Mouse (Mus musculus) testis, adult 2 months (tissue): Measurements from ENCODE around the gene Slc38a11. TPM values are rescaled to one million over a fixed set of nuclear protein-coding genes. Genes with fewer than 3 reads are reported as not detected.

Experiments used
- H3K27ac ChIP-seq: fragments of 200-500 bp; 2 replicates; pipeline ENCODE4 v1.5.1; 2012; ENCODE audit warnings: low read depth, low read length; ENCODE audit not compliant: control insufficient read depth, insufficient read depth
- H3K27me3 ChIP-seq: fragments of 200-500 bp; 2 replicates; pipeline ENCODE4 v1.6.1; 2012; ENCODE audit warnings: mild to moderate bottlenecking, low read length, moderate library complexity; ENCODE audit not compliant: control insufficient read depth, insufficient read depth
- H3K36me3 ChIP-seq: fragments of 200-500 bp; 2 replicates; pipeline ENCODE4 v1.6.1; 2012; ENCODE audit warnings: mild to moderate bottlenecking, low read length; ENCODE audit not compliant: control insufficient read depth, insufficient read depth
- H3K4me1 ChIP-seq: fragments of 200-500 bp; 2 replicates; pipeline ENCODE4 v1.6.1; 2012; ENCODE audit warnings: low read length; ENCODE audit not compliant: control insufficient read depth, insufficient read depth
- H3K4me3 ChIP-seq: fragments of 200-500 bp; 2 replicates; pipeline ENCODE4 v1.5.1; 2012; ENCODE audit warnings: low read depth, mild to moderate bottlenecking, low read length, moderate library complexity, mixed read lengths; ENCODE audit not compliant: control insufficient read depth
- CTCF ChIP-seq: fragments of 200-500 bp; IDR thresholded peaks from 2 replicates; pipeline ENCODE4 v1.5.1; 2012; ENCODE audit warnings: low read depth, mild to moderate bottlenecking, inconsistent platforms, low read length, moderate library complexity; ENCODE audit not compliant: control insufficient read depth, insufficient read depth, insufficient replicate concordance
- POLR2A ChIP-seq: fragments of 200-500 bp; IDR thresholded peaks from 2 replicates; pipeline ENCODE4 v1.6.1; 2012; ENCODE audit warnings: low read depth, mild to moderate bottlenecking, inconsistent platforms, low read length, moderate library complexity; ENCODE audit not compliant: control insufficient read depth
- polyA plus RNA-seq: library from polyadenylated mRNA; depleted of rRNA; stranded (reverse); fragments of >200 nt; gene quantifications from 2 replicates; pipeline ENCODE4 v1.2.3, GENCODE M21; 2012

Slc38a11 gene
- polyA plus RNA-seq, 1 experiment, result 0.06 TPM

DNA sequence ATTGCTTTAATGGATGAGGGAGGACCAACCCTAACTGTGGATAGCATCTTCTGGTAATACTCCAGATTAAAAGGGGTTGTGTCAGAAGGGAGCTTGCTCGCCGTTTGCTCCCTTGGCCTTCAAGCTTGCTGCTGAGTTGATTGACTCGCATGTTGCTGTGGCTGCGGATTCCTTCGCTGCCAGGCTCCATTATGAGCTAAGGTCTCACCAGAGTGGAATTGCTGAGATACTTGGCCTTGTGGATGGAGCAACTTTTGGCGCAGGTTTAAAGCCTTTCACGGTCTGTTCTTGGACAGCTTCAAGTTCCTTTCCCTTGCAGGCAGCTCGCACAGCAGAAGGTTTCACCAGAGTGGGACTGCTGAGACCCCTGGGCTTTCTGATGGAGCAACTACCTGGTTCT is 70.4 kb downstream of the Slc38a11 start:
- Histone ChIP-seq H3K4me1 (no peaks in the 10 kb centered on the region), H3K27me3 (no peaks in the 10 kb centered on the region), H3K36me3 (no peaks in the 10 kb centered on the region), H3K27ac (no peak overlapping the region), H3K4me3 (no peak overlapping the region; the same call in 1 of the 2 replicates)
- no peak for TF ChIP-seq POLR2A
- TF ChIP-seq CTCF, result no peak

DNA sequence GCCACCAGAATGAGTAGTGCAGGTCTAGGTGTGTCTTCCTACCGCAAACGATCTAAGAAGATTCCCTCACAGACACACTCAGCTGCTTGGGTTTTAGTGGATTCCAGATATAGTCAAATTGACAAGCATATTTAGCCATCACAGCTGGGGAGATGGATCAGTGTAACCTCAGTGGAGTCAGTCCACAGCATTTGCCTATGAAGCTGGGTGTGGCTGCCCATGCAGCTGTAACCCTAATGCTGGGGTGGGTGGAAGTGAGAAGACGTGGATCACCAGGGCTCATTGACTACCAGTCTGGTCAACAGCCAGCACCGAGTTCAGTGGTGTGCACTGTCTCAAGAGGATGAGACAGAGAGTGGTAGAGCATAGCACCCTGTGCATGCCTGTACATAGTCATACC is 74.1 kb downstream of the Slc38a11 start:
- Histone ChIP-seq H3K27me3 (no peaks in the 10 kb centered on the region), H3K36me3 (no peaks in the 10 kb centered on the region), H3K4me1 (peaks cover 3% of the 10 kb centered on the region; the same call in 1 of the 2 replicates), H3K27ac (no peak overlapping the region), H3K4me3 (no peak overlapping the region)
- TF ChIP-seq CTCF, result no peak
- no peak for TF ChIP-seq POLR2A

DNA sequence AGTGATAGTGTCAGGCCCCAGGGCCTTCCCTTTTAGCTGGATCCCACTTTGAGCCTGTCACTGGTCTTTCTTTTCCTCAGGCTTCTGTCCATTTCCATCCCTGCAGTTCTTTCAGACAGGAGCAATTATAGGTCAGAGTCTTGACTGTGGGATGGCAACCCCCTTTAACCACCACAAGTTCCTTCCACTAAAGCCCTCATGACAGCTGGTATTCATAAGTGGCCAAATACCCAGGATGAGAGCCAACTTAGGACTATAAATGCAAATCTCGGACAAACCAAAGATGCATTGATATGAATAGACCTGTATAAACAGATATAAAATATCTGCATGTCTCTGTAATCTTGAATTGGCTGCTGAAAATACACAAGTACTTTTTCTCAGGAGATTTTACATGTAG is 75.1 kb downstream of the Slc38a11 start:
- H3K4me3 ChIP-seq, result no peak overlapping the region
- H3K27ac ChIP-seq, result no peak overlapping the region
- TF ChIP-seq CTCF (no peak), POLR2A (no peak)
- H3K36me3 ChIP-seq, result no peaks in the 10 kb centered on the region
- peaks cover 3% of the 10 kb centered on the region; the same call in 1 of the 2 replicates for H3K4me1 ChIP-seq
- H3K27me3 ChIP-seq, result no peaks in the 10 kb centered on the region

DNA sequence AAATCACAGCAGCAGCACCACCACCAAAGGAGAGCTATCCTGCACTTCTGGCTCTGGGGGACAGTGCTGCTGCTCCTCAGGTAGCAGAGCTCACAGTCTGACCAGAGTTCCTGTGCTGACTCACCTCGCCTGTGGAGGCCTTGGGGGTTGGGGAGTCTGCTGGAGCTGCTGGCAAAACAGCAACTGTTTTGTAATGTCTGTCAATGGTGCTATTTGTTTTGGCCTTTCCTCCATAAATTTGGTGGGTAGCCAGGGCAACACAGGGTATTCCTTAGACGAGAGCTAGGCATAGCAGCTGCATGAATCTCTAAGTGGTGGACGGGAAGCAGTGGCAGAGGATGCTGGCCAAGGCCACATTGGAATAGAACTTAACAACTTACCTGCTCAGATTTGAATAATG is 78.5 kb downstream of the Slc38a11 start:
- no peak for TF ChIP-seq CTCF
- TF ChIP-seq POLR2A, result no peak

DNA sequence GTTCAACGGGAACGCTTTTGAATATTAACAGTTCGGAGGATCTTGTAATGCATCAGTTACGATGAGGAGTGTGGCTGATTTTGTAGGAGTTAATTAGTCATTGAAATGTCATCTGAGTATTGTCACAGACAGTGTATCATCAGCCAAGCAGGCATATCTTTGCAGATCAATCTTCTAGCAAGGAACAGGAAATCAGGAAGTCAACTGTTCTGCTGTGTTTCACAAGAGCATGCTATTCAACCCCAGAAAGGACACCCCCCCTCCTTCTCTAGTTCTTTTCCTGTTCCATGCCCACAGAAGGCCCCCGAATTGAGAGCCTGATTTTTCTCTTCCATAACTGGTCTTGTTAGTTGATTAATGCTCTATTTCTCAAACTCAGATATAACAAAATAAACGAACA is 80.9 kb downstream of the Slc38a11 start:
- no peaks in the 10 kb centered on the region for H3K36me3 ChIP-seq
- H3K27ac ChIP-seq, result no peak overlapping the region
- TF ChIP-seq POLR2A (no peak), CTCF (no peak)
- no peak overlapping the region for H3K4me3 ChIP-seq
- H3K27me3 ChIP-seq, result no peaks in the 10 kb centered on the region
- peaks cover 3% of the 10 kb centered on the region; the same call in 1 of the 2 replicates for H3K4me1 ChIP-seq

More for the DNA sequence above, 78.5 kb downstream of the Slc38a11 start:
- H3K4me1 ChIP-seq, result peaks cover 3% of the 10 kb centered on the region; the same call in 1 of the 2 replicates
- H3K27ac ChIP-seq, result no peak overlapping the region
- no peak overlapping the region for H3K4me3 ChIP-seq
- no peaks in the 10 kb centered on the region for H3K36me3 ChIP-seq
- no peaks in the 10 kb centered on the region for H3K27me3 ChIP-seq

DNA sequence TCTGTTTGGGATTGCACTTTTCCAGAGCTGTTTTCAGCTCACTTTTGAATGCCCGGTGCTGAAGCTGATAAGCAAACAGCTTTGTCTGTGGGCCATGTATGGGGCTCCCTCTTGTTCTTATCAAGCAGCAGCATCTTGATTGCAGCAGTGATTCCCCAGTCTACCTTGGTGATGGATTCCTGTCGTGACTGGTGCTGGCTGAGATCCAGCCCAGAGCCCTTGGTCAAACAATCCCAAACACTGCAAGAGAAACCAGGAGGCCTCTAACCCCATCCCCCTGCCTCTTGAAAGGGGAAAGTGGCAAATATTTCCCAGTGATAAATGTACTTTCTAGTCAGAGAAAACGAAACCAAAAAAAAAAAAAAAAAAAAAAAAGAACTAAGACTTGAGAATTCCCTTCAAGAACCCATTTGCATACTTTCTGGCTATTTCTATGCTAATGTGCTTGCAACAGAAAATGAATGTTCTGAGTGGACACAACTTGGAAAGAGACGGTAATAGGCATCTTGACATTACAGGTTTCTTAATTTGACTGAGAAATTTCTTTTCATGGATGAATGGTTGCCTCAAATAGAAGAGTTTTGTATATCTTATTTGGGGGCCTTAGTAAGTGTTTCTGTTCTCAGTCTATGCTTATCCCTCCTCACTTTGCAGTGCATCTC is 84.7 kb downstream of the Slc38a11 start:
- no peaks in the 10 kb centered on the region for H3K4me1 ChIP-seq
- H3K27ac ChIP-seq, result no peak overlapping the region
- no peak for TF ChIP-seq CTCF
- TF ChIP-seq POLR2A, result no peak
- H3K36me3 ChIP-seq, result no peaks in the 10 kb centered on the region
- no peaks in the 10 kb centered on the region for H3K27me3 ChIP-seq
- H3K4me3 ChIP-seq, result no peak overlapping the region

DNA sequence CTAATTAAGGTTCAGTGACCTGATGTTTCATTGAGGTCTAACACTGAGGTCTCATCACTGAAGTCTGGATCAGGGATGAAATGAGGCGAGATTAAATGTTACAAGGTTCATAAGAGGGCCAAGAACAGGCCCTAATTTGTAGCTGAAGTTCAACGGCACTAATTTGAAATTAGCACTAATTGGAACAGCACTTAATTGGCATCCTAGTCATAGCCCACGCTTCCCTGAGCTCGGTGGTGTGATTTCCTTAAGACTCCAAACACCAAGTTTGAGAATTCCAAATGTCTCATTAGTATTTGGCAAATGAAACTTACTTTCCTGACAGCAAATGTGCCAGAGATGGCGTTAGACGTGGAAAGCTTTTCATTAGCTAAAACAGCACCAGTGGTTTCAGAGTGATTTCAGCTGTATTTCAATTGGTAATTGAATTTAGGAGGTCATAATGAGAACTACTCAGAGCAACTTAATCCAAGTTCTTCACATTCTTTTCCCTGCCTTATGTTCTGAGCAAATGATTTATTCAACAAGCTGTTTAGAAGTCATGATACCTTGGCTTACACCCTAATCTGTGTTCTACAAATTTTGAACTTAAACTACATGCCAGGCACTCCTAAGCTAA is 88.3 kb downstream of the Slc38a11 start:
- H3K36me3 ChIP-seq, result no peaks in the 10 kb centered on the region
- H3K4me1 ChIP-seq, result no peaks in the 10 kb centered on the region
- H3K4me3 ChIP-seq, result no peak overlapping the region
- TF ChIP-seq CTCF (no peak), POLR2A (no peak)
- H3K27me3 ChIP-seq, result no peaks in the 10 kb centered on the region
- no peak overlapping the region for H3K27ac ChIP-seq
